Mouse (Mus musculus) cerebellum, postnatal 14 days (tissue): ENCODE results near the gene Tmem273.
A peak's percentile ranks its signal among the peaks of the same experiment; 100 is the strongest.

Source experiments
- DNase-seq, 2 experiments: peaks; one replicate each; pipeline ENCODE4 v3.0.0; 2021; ENCODE audit warnings: mixed read lengths in 2 of 2

The Tmem273 gene

GRCm38 (mm10) chr14:32814961-32815360 lies 29.2 kb downstream of the Tmem273 start:
- DNase-seq: peak in 1 of 2 experiments; percentile 24

- DNase-seq: peak in 1 of 2 experiments; percentile 17
Measured at GRCm38 (mm10) chr14:32816533-32816932, 30.8 kb downstream of the Tmem273 start.

- DNase-seq: peak in 1 of 2 experiments; percentile 19
Measured at GRCm38 (mm10) chr14:32817258-32817657, 31.5 kb downstream of the Tmem273 start.

GRCm38 (mm10) chr14:32819297-32819696 lies 33.5 kb downstream of the Tmem273 start:
- no peak for DNase-seq

- no peak for DNase-seq
Measured at GRCm38 (mm10) chr14:32822812-32823211, 37.0 kb downstream of the Tmem273 start.

GRCm38 (mm10) chr14:32823861-32824260 lies 38.1 kb downstream of the Tmem273 start:
- DNase-seq: no peak

- no peak for DNase-seq
Measured at GRCm38 (mm10) chr14:32824267-32825150, 38.7 kb downstream of the Tmem273 start.

- DNase-seq: no peak
Measured at GRCm38 (mm10) chr14:32825426-32826032, 39.8 kb downstream of the Tmem273 start.

- DNase-seq: no peak
Measured at GRCm38 (mm10) chr14:32827165-32827564, 41.4 kb downstream of the Tmem273 start.

- DNase-seq: peak in 1 of 2 experiments; percentile 19
Measured at GRCm38 (mm10) chr14:32827994-32828650, 42.4 kb downstream of the Tmem273 start.

- no peak for DNase-seq
Measured at GRCm38 (mm10) chr14:32833847-32834246, 48.1 kb downstream of the Tmem273 start, which contains the start of gene Fam170b. TSS of gene Fam170b (plus strand) at chr14:32833962.

- no peak for DNase-seq
Measured at GRCm38 (mm10) chr14:32835181-32835580, 49.4 kb downstream of the Tmem273 start.

GRCm38 (mm10) chr14:32835596-32835995 lies 49.8 kb downstream of the Tmem273 start:
- DNase-seq: peak; percentile 47 to 61

GRCm38 (mm10) chr14:32836191-32836590 lies 50.4 kb downstream of the Tmem273 start:
- no peak for DNase-seq

- peak; percentile 29 to 50 for DNase-seq
Measured at GRCm38 (mm10) chr14:32842052-32842451, 56.3 kb downstream of the Tmem273 start.

- no peak for DNase-seq
Measured at GRCm38 (mm10) chr14:32854059-32854458, 68.3 kb downstream of the Tmem273 start.

- no peak for DNase-seq
Measured at GRCm38 (mm10) chr14:32856246-32856645, 70.5 kb downstream of the Tmem273 start.

- peak; percentile 60 for DNase-seq
Measured at GRCm38 (mm10) chr14:32856681-32857328, 71.0 kb downstream of the Tmem273 start, which contains the start of gene Vstm4. TSS of gene Vstm4 (plus strand) at chr14:32856756.

GRCm38 (mm10) chr14:32858361-32858760 lies 72.6 kb downstream of the Tmem273 start:
- no peak for DNase-seq

- DNase-seq: no peak
Measured at GRCm38 (mm10) chr14:32858941-32859510, 73.3 kb downstream of the Tmem273 start.

GRCm38 (mm10) chr14:32859831-32860569 lies 74.2 kb downstream of the Tmem273 start:
- no peak for DNase-seq
